Mouse (Mus musculus) T-helper 2 cell (primary cell): ENCODE results near the gene Eif2ak4.

Experiments
- in situ Hi-C: fragments of 300-600 bp; cut with MboI, MseI; formaldehyde crosslinking; loops from one replicate; pipeline ENCODE4 v1.15.1; 2025; ENCODE audit warnings: high pct_unique_total_duplicates

The Eif2ak4 gene

DNA sequence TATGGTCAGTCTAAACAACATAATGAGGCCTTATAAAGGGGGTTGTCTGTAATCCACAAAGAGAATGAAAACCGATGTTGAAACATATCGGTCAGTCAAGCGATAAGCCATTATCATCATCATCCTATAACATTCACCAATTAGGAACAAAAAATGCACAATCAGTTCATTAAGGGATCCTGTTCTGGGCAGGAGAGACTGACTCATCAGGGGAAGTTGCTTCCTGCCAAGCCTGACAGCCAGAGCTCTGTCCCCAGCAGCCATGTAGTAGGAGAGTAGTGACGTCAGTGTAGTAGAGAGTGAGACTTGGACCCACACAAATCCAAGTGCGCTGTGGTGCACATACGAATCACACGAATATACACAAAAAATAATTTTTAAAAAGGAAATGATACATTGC lies 118.7 kb downstream of the Eif2ak4 start:
- in situ Hi-C loops: loop anchor here (10.0 kb wide), 1 partner anchor 1652 kb away; no protein-coding TSS in a partner anchor

DNA sequence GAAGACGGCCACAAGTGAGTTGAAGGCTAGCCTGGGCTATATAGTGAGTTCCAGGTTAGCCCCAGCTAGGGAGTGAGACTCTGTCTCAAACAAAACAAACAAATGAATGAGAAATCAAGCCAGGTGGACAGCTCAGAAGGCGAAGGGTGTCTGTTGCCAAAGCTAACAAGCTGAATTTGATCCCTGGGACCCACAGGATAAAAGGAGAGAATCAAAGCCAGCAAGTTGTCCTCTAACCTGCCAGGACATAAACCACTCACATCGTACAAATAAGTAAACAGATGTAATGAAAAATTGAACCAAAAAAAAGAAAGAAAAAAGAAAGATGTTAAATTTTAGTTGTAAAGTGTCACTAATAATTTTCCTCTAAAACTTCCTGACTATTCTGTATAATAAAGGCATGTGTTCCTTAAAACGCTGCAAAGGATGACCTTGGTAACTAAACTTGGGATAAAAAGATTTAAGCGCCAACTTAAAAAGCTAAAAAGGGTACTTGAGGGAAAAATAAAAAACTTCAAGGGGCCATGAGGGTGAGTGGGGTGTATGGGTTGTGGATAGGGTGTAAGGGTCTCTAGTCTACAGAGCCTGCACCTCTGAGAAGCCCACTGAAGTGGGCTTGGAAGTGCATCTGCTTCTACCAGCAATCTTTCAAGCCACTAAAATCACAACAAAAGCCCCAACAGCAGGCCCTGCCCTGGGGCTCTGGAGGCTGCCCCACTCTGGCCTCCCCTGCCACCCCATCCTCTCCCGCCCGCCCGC lies 121.4 kb downstream of the Eif2ak4 start:
- in situ Hi-C loops: loop anchor here (10.0 kb wide), 1 partner anchor 1655 kb away; no protein-coding TSS in a partner anchor

DNA sequence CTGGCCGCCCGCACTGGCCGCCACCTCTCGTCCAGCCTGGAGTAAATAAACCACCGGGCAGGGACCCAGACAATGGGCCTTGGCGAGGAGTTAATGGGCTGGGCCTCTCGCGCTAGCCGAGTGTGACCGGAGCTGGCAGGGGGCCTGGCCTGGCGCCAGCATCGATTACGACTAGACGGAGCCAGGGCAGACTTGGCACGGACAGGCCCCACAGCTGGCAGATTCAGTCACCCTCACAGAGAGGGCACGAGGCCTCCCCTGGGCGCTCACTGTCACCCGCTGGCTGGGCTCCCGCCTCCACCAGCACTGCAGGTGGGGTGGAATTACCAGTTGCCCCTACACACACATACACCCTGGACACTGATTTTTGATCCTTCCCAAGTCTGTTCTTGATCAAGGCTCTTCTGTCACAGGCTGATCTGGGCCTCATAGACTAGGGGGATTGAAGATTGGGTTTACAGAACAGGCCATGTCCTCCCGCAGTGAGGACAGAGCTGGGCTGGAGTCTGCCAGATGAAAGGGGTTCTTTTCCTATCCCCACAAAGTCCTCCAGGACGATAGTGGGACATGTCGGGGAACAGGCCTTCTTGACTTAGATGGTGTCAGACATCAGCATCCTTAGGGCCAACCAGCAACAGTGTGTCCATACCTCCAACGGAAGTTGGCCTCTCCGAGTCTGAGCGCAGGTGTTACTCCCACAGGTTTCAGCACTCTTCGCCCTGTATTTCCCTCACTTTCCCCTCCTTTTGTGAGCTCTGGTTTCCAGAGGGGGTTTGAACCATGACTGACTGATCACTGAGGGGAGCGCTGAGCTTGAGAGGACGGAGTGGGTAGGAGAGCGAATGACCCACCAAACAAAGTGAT lies 122.3 kb downstream of the Eif2ak4 start:
- in situ Hi-C loops: no loop called here

DNA sequence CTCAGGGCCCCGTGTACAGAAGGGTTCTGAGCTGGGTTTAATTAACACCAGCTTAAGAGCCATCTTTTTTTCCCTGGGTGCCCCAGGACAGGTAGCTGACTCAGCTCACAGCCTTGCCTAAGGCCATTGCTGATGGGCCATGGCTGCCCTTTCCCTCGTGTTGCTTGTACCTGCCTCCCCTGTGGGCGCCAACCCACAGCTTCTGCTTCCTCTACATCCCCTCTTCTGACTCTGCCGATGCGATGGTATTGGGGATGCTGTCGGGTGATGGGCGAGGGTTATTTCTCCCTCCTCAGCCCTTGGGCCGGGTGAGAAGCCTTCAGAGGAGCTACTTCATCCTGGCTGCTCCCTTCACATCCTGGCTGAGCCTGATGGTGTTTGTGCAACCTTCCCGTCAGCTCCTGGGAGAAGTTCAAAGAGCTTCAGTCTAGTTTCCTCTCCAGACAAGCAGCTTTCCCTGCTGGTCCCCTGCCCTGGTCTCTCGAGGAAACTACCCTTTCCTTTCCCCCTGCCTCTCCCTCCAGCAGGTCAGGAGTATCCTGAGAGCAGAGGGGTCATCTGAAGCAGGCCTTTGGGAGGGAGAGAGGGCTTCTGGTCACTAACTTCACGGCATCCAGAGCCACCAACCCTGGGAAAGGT lies 123.5 kb downstream of the Eif2ak4 start:
- in situ Hi-C loops: no loop called here

DNA sequence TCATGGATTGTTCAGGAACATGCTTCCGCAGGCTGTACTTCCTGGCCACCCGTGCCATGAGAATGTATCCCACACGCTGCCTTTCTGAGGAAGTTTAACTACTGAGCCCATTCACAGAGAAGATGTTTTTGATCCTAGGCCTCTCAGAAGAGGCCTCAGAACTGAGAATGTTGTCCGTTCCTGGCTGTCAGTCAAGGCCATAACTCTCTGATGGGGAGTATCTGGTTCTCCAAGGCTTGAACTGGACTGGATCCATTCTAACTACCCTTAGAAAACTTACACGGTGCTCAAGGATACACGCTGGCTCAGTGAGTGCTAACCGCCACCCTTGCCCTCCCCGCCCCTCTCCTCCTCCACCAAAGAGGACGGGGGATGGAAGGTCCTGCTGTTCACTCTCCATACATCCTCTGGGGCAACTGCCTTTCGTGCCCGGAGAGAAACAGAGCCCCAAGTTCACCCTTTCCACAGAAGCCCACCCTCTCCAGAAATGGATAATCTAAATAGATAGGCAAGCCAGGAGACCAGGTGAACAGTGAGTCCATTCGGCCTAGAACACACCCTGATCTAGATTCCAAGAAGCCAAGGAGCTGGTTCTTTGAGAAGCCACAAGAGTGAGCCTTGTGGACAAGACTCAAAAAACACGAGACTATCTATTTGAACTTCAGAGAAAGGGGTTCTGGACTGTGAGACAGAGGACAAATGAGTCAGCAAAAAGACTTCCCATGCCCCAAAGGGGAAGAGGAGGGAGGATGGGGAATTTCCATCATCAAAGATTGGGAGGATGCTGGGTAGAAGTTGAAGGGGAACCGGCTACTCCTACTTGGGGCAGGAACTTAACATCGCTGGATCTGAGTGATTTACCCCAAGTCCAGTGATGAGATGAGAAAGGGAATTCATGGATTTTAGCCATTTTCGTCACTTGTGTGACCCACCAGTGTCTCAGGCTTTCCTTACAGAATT lies 124.3 kb downstream of the Eif2ak4 start:
- in situ Hi-C loops: no loop called here

DNA sequence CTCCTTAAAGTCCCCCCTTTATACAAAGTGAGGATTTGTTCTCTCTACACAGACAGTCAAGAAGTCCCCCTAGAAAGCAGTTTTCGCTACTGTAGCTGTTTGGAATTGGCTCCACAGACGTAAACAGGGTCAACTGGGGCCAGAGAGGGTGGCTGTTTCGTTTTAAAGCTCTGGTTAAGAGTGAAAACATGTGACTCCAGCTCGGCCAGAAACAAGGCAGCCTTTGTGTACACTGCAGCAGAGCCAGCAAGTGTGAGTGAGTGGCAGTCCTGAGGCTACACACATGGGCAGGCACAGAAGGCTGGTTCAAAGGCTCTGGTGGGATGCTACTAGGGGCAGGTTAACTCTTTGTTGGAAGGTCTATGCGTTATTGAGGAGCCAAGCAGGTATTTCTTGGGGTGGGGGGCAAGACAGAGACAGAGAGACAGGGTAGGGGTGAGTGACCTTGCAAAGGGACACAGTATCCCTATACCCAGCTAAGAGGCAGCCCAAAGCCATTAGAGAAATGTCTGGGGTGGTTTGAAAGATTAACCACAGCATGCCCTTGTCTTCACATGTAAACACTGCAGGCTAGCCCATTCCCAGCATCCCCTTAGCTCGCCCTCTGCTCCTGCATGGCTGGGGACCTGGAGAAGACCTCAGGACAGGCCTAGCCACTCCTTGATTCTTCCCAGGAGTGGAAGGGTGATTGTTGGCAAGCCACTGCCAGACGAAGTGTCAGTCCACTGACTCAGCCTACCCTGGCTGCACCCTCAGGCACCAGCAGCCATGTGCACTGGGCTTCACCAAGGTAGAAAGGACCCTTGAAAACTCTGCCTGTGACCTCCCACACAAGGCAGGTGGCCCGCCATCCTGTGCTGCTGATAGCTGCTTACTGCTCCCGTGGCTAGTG lies 131.9 kb downstream of the Eif2ak4 start:
- in situ Hi-C loops: no loop called here

DNA sequence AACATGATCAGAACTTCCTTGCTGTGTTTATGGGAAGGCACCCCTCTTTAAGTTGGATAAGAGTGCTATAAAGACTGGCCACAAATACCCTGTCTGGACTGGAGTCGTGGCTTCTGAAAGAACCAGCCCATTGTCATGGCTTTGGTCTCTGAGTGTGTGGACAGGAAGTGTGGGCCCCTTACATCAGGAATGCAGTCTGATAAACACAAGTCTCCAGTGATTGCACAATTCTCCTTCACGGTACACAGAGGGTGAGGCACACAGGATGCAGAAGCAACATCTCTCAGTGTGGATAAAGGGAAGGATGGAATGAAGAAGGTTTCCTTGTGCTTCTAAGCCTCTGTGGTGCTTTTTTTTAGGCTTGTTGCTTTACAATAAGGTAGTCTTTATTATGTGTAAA lies 133.8 kb downstream of the Eif2ak4 start:
- in situ Hi-C loops: no loop called here

DNA sequence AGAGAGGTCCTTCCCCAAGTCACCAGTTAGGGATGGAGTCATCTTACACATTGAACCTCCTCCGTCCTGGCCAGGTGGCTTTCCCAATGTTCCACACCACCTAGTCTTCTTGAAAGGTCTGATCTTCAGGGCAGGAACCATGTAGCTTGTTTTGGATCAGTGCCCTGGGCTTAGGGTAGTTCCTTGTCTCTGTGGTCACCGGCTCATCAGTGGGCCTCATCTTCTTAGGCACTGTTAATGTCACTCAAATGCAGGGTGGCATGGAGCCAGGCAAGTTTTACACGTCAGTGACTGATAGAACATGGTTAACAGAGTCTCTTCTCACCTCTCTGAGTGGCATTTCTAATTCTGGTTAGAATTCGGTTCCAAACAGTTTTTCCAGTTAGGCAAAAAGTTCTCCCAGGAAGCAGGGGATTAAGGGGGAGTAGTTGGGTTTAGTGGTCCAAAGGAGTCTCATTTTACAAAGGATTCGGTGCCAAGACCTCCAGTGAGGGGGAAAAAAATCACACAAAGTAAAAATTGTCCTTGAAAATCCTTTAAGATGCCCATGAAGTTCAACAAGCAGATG lies 134.8 kb downstream of the Eif2ak4 start:
- in situ Hi-C loops: no loop called here

DNA sequence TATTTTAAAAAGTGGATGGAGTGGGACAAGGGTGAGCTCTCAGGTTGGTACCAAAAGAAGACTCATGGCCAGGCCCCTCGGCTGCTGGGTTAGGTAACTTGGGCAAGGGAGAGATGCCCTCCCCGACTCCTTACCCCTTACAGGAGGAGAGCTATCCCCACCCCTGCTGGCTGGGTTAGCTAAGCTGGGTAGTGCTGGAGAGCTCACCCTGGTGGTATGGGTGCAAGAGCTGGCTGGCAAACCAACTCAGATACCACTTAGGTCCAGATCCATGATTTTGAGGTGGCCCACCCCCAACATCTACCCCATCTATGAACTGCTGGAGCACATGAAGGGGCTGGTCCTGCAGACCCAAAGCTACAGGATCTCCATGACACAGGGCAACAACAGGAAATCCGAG lies 136.4 kb downstream of the Eif2ak4 start:
- in situ Hi-C loops: no loop called here
